Mouse (Mus musculus) cerebellum, adult 8-10 months (tissue): ENCODE results near the gene Ankrd17.

Experiments
- DNase-seq: peaks from one replicate; pipeline ENCODE4 v3.0.0; 2022

Ankrd17 gene

DNA sequence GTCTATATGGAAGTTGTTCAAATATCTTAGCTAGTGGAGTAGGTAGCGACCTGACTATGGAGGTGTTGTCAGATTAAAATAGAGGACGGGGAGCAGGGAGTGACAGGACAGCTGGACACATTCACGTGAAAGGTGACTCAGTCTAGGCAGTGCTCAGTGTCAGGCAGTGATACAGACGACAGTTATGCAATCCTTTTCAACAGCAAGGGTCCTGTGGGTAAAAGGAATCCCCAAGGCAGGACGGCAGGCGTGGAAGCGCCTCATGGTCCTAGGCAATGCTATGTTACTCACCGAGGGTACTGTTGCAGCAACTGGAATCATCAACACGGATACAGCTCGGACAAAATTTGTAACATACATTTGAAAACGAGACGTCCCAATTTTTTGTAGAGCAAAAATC, 149.2 kb downstream of the Ankrd17 start:
- DNase-seq: no peak

DNA sequence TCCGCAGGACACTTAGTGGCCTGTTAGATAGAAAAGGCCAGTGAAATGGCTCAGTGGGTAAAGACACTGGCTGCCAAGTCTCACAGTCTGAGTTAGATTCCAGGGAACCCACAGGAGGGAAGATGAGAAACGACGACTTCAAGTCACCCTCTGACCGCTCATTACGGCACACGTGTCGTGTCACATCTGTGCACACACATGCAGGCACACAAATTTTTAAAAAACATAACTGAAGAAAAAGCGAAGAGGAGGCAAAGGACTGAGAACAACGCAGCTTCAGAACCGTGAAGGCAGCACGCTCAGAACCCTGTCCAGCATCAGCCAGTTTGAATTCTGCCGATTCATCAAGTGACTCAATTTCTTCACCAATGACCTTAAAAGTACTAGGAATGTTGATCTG, 153.0 kb downstream of the Ankrd17 start:
- no peak for DNase-seq

DNA sequence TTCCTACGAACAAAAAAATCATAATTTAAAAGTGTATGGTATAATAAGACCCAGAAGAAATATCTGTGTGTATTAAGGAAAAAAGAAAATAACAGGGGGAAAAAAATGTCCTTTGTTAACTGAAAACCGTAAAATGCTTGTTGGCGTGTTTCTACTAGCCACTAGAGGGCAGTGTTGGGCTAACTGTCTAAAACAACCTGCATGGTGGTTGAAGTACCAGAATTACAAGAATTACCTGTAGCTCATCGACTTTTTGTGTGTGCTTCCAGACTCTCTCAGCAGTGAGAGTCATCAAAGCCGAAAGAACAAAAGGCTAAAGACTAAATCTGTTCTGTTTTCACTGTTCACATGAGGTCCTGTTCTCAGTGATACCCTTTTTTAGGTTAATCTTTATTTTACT, 163.2 kb downstream of the Ankrd17 start:
- DNase-seq: peak; percentile 48

DNA sequence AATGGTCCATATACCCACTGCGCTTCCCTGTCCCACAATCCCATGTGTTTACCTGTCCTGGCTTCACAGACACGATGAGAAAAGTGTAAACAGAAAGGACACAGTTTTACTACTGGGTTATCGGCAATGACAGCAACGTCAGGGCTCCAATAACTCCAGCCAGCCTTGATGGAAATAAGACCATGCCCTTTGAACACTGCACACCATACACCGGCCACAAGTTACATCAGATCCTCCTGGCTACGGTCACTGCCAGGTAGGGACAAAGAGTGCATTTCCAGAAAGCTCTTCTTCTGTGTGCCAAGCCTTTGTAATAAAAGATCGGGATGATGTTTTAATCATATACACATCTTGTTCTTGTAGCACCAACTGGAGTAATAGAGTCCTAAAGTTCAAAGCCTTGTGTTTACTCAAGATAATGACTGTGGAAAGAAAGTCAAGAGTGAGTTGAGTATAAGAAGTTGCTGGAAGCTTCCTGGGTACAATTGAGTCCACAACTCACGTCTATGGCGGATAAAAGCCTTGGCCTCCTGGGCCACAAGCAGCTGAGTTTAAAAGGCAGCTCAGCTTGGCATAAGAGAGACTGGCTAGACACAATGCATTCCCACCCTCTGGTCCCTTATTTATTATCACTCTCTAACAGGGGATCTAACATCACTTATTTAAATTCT, 163.8 kb downstream of the Ankrd17 start:
- no peak for DNase-seq

DNA sequence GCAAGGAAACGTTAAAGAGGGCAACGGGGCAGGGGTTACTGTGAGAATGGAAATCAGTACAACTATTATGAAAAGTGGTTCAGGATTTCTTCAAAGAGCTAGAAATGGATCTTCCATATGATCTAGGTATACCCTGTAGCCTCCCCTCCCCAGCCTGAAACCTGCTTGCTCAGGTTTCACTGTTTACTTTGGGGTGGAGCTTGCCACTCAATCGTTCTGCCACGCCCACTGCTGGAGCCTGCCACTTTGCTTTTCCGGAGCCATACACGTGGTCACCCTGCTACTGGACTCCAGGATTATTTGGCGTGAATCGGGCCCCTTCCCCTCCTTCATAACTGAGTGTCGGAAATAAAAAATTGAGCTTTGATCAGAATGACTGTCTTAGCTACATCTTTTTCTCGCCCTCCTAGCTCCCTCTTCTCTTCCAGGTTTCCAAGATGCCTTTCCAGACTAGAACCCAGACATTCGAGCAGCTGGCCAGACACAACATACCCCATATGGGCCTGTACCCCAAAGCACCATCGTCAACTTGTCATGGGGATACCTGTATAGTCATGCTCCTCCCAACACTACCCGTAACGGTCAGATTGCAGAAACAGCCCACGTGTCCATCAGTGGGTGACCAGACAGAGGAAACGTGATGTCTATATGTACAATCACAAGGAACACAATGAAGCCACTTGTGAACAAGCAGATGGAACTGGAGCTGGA, 166.3 kb downstream of the Ankrd17 start:
- DNase-seq: no peak

DNA sequence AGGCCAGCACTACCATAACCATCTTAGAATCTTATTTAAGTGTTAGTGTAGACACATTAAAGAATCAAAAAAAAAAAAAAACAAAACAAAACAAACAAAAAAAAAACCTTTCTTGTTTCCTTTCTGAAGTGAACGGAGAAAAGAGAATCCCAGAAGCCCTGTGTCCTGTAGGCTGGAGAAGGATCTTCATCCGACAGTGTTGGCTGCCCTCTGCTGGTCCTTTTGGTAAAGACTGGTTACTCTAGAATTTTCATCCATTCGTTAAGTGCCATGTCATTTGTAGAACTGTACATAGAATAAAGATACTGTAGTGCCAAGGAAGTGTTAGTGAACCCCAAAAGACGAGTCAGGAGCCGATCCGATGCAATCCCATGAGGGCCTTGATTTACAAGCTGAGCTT, 171.5 kb downstream of the Ankrd17 start:
- peak; percentile 24 for DNase-seq

DNA sequence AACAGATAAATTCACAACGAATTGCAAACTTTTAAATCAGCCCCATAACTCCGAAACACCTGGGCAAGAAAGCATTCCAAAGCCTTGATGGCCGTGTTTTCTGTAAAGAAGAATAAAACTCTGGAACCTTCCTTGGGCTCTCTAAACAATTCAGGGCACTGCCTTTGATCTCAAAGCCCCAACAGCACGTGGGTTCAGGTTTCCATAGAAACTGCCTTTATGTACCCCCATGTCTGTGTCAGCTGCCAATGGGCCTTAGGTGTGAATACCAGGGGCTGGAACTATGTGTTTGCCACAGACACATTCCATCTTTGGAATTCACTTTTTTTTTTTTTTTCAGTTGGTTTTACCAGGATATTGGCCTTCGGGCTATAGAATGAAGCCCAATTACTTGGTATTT, 183.6 kb downstream of the Ankrd17 start:
- DNase-seq: no peak

DNA sequence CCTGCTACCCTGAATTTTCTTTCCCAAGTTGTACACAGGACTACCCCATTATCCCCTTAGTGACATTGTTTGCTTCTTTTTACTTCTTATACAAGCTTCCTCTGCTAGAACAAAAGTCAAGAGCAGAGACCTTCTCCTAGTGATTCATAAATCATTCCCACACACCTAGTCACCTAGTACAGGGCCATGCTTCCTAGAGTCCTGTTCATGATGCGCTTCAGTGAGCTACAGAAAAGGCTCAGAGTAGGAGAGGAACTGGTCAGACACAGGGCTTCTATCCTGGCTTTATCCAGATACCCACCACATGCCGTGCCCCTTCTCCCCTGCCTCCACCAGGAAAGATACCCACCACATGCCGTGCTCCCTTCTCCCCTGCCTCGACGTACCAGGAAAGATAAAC, 187.3 kb downstream of the Ankrd17 start:
- no peak for DNase-seq

DNA sequence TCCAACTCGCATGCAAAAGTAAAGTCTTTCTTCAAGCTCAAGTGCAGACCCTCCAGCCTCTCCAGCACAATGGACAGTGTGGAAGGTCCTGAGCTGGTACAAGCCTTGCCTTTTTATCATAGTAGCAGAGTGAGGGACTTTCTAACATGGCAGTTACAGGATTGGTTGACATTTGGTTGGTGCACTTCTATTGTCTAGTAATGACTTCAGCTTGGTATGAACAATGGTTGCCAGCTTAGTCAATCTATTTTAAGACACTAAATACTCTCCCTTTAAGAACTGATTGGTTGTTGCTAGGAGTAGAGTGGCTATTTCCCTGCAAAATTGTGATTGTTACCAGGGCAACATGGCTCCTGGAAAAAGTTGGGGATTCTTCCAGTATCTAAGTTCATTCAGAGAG, 188.3 kb downstream of the Ankrd17 start:
- no peak for DNase-seq
